Mouse (Mus musculus): ENCODE measurements around the gene Perm1. TPM values are rescaled to one million over a fixed set of nuclear protein-coding genes. Genes with fewer than 3 reads are reported as not detected.
A peak's percentile ranks its signal among the peaks of the same experiment; 100 is the strongest.

The Perm1 gene
- polyA plus RNA-seq, 1 experiment from 2014 or later: 4.7 TPM

- Histone ChIP-seq H3K27me3 (no peaks in the 10 kb centered on the region), H3K27ac (peak overlapping the region; percentile 33; the same call in 1 of the 2 replicates), H3K4me2 (no peak overlapping the region), H3K4me1 (peaks cover 73% of the 10 kb centered on the region), H3K9me3 (no peaks in the 10 kb centered on the region), H3K36me3 (peaks cover 23% of the 10 kb centered on the region), H3K4me3 (no peak overlapping the region), H3K9ac (no peak overlapping the region)
- ATAC-seq (ENCODE audit: insufficient number of reproducible peaks, low FRiP score, low TSS enrichment, low read depth): no peak
- WGBS: 29% methylated on average over 6 of the region's 6 CpGs
Measured at GRCm38 (mm10) chr4:156188811-156189323, 26.8 kb upstream of the Perm1 start.

GRCm38 (mm10) chr4:156192421-156193199 is 23.1 kb upstream of the Perm1 start:
- Histone ChIP-seq H3K9ac (no peak overlapping the region), H3K4me2 (no peak overlapping the region; the same call in 1 of the 2 replicates), H3K4me3 (no peak overlapping the region), H3K36me3 (peaks cover 14% of the 10 kb centered on the region), H3K4me1 (peaks cover 73% of the 10 kb centered on the region), H3K9me3 (no peaks in the 10 kb centered on the region), H3K27me3 (no peaks in the 10 kb centered on the region), H3K27ac (peak overlapping the region; percentile 66)
- 35% methylated on average over 8 of the region's 8 CpGs for WGBS
- ATAC-seq (ENCODE audit: insufficient number of reproducible peaks, low FRiP score, low TSS enrichment, low read depth): no peak

GRCm38 (mm10) chr4:156193200-156193590 is 22.5 kb upstream of the Perm1 start:
- no peak for ATAC-seq (ENCODE audit: insufficient number of reproducible peaks, low FRiP score, low TSS enrichment, low read depth)
- Histone ChIP-seq H3K27ac (peak overlapping the region; percentile 66; the same call in 1 of the 2 replicates), H3K4me2 (no peak overlapping the region; the same call in 1 of the 2 replicates), H3K36me3 (peaks cover 14% of the 10 kb centered on the region), H3K4me1 (peaks cover 68% of the 10 kb centered on the region), H3K9me3 (no peaks in the 10 kb centered on the region), H3K4me3 (no peak overlapping the region), H3K9ac (no peak overlapping the region), H3K27me3 (no peaks in the 10 kb centered on the region)
- WGBS: 9% methylated on average over 2 of the region's 2 CpGs

- 68% methylated on average over 5 of the region's 5 CpGs for WGBS
- no peak for ATAC-seq (ENCODE audit: insufficient number of reproducible peaks, low FRiP score, low TSS enrichment, low read depth)
- H3K9me3 ChIP-seq: no peaks in the 10 kb centered on the region
- H3K4me1 ChIP-seq: peaks cover 61% of the 10 kb centered on the region
- H3K4me2 ChIP-seq: no peak overlapping the region
- no peak overlapping the region for H3K9ac ChIP-seq
- H3K36me3 ChIP-seq: peaks cover 14% of the 10 kb centered on the region
- no peaks in the 10 kb centered on the region for H3K27me3 ChIP-seq
- H3K4me3 ChIP-seq: no peak overlapping the region
- H3K27ac ChIP-seq: no peak overlapping the region
Measured at GRCm38 (mm10) chr4:156193906-156194305, 21.8 kb upstream of the Perm1 start.

- Histone ChIP-seq H3K27me3 (no peaks in the 10 kb centered on the region), H3K27ac (no peak overlapping the region), H3K4me2 (no peak overlapping the region), H3K9me3 (no peaks in the 10 kb centered on the region), H3K4me3 (no peak overlapping the region), H3K36me3 (peaks cover 14% of the 10 kb centered on the region), H3K4me1 (peaks cover 56% of the 10 kb centered on the region), H3K9ac (no peak overlapping the region)
- no peak for ATAC-seq (ENCODE audit: insufficient number of reproducible peaks, low FRiP score, low TSS enrichment, low read depth)
- 44% methylated on average over 6 of the region's 6 CpGs for WGBS
Measured at GRCm38 (mm10) chr4:156194346-156194745, 21.3 kb upstream of the Perm1 start.

- peak overlapping the region; percentile 90 for H3K4me2 ChIP-seq
- WGBS: 2% methylated on average over 35 of the region's 35 CpGs
- no peaks in the 10 kb centered on the region for H3K9me3 ChIP-seq
- H3K27me3 ChIP-seq: no peaks in the 10 kb centered on the region
- peak overlapping the region; percentile 96 for H3K4me3 ChIP-seq
- H3K27ac ChIP-seq: peak overlapping the region; percentile 77
- no peak for ATAC-seq (ENCODE audit: insufficient number of reproducible peaks, low FRiP score, low TSS enrichment, low read depth)
- H3K4me1 ChIP-seq: peaks cover 50% of the 10 kb centered on the region
- peak overlapping the region; percentile 77 for H3K9ac ChIP-seq
- peaks cover 7% of the 10 kb centered on the region for H3K36me3 ChIP-seq
Measured at GRCm38 (mm10) chr4:156195927-156196870, 19.5 kb upstream of the Perm1 start.

GRCm38 (mm10) chr4:156197131-156197828 is 18.4 kb upstream of the Perm1 start, which contains the start of gene Agrn:
Agrn (minus strand) TSS chr4:156197488.
- Histone ChIP-seq H3K4me1 (peaks cover 44% of the 10 kb centered on the region), H3K27me3 (0 out of 2 replicates have a peak, but pooled peaks cover 2% of the 10 kb centered on the region), H3K4me2 (peak within 1 kb of the TSS; percentile 90), H3K9me3 (no peaks in the 10 kb centered on the region), H3K9ac (peak within 1 kb of the TSS; percentile 77), H3K4me3 (peak within 1 kb of the TSS; percentile 96), H3K27ac (peak within 1 kb of the TSS; percentile 90), H3K36me3 (peaks cover 3% of the 10 kb centered on the region; the same call in 1 of the 2 replicates)
- peak; percentile 86 for ATAC-seq (ENCODE audit: insufficient number of reproducible peaks, low FRiP score, low TSS enrichment, low read depth)
- WGBS: 0% methylated on average over 13 of the region's 88 CpGs

- peak overlapping the region; percentile 90 for H3K4me2 ChIP-seq
- no peaks in the 10 kb centered on the region for H3K9me3 ChIP-seq
- H3K36me3 ChIP-seq: peaks cover 3% of the 10 kb centered on the region; the same call in 1 of the 2 replicates
- WGBS: 0% methylated on average over 26 of the region's 26 CpGs
- H3K4me1 ChIP-seq: peaks cover 44% of the 10 kb centered on the region
- peak; percentile 82 for ATAC-seq (ENCODE audit: insufficient number of reproducible peaks, low FRiP score, low TSS enrichment, low read depth)
- peak overlapping the region; percentile 90 for H3K27ac ChIP-seq
- H3K4me3 ChIP-seq: peak overlapping the region; percentile 96
- peak overlapping the region; percentile 40 for H3K9ac ChIP-seq
- peaks cover 7% of the 10 kb centered on the region; the same call in 1 of the 2 replicates for H3K27me3 ChIP-seq
Measured at GRCm38 (mm10) chr4:156197829-156198205, 17.9 kb upstream of the Perm1 start.

- Histone ChIP-seq H3K36me3 (no peaks in the 10 kb centered on the region), H3K4me1 (peaks cover 33% of the 10 kb centered on the region), H3K27ac (no peak within 1 kb of the TSS), H3K4me2 (no peak within 1 kb of the TSS), H3K4me3 (no peak within 1 kb of the TSS), H3K27me3 (peaks cover 32% of the 10 kb centered on the region), H3K9ac (no peak within 1 kb of the TSS), H3K9me3 (no peaks in the 10 kb centered on the region)
- ATAC-seq (ENCODE audit: insufficient number of reproducible peaks, low FRiP score, low TSS enrichment, low read depth): no peak
- WGBS: 46% methylated on average over 10 of the region's 10 CpGs
Measured at GRCm38 (mm10) chr4:156200623-156201475, 14.8 kb upstream of the Perm1 start, which contains the start of gene Isg15. Isg15 (minus strand) TSS chr4:156200818.

- no peak overlapping the region for H3K27ac ChIP-seq
- no peak overlapping the region for H3K9ac ChIP-seq
- peaks cover 26% of the 10 kb centered on the region for H3K4me1 ChIP-seq
- WGBS: 41% methylated on average over 12 of the region's 12 CpGs
- H3K4me3 ChIP-seq: peak overlapping the region; percentile 54
- no peaks in the 10 kb centered on the region for H3K9me3 ChIP-seq
- no peak for ATAC-seq (ENCODE audit: insufficient number of reproducible peaks, low FRiP score, low TSS enrichment, low read depth)
- H3K4me2 ChIP-seq: peak overlapping the region; percentile 96
- no peaks in the 10 kb centered on the region for H3K36me3 ChIP-seq
- H3K27me3 ChIP-seq: peaks cover 32% of the 10 kb centered on the region
Measured at GRCm38 (mm10) chr4:156202462-156202893, 13.2 kb upstream of the Perm1 start.
